Mouse (Mus musculus): Measurements from ENCODE around the gene Atp1a4.
A peak's percentile ranks its signal among the peaks of the same experiment; 100 is the strongest.
"Not testable (repeated sequence)": the region's sequence is repeated elsewhere in the genome, so short reads cannot be mapped to it uniquely, and the experiment has no call there.

Gene Atp1a4

DNA sequence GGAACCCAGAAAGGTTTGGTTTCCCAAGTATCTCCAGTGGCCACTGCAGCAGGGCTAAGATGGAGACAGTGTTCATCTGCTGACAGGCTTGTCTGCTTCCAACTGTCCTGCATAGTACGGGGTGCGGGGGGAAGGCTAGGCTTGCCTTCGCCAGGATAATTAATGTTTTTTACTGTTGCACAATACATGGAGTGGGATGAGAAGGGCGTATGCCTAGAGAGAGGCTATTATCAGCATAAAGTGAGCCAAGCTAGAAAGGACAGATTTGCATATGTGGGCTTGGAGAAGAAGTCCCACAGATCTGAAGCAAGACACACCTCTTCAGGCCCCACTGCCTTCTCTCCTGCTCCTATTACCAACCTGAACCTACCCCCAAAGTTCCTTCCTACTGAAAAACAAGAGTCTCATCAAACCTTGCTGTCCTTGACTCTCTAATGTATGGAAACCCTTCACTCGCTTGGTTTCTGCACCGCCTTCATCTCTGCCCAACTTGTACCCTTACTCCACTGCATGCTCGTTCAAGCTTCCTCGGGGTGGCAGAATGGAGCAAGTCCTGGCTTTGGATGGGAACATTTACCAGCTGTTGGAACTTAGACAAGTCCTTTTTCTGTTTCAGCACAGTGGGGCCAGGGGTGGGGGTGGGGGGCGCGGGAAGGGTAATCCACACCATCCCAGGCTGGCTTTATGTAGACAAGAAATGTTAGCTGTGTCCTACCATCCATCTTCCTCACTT is 23.5 kb upstream of the Atp1a4 start:
- DNase-seq (ENCODE audit: extremely low read depth, low read depth) = no peak

- no peak for DNase-seq (ENCODE audit: extremely low read depth, low read depth)
These were observed 21.7 kb upstream of the Atp1a4 start for GRCm38 (mm10) chr1:172279768-172280509.

- DNase-seq (ENCODE audit: extremely low read depth, low read depth) = no peak
These were observed 20.1 kb upstream of the Atp1a4 start for GRCm38 (mm10) chr1:172278328-172278727.

GRCm38 (mm10) chr1:172277172-172277571 is 19.0 kb upstream of the Atp1a4 start:
- DNase-seq (ENCODE audit: extremely low read depth, low read depth) = peak; percentile 56

GRCm38 (mm10) chr1:172274547-172274946 is 16.3 kb upstream of the Atp1a4 start:
- DNase-seq (ENCODE audit: extremely low read depth, low read depth) = no peak

DNA sequence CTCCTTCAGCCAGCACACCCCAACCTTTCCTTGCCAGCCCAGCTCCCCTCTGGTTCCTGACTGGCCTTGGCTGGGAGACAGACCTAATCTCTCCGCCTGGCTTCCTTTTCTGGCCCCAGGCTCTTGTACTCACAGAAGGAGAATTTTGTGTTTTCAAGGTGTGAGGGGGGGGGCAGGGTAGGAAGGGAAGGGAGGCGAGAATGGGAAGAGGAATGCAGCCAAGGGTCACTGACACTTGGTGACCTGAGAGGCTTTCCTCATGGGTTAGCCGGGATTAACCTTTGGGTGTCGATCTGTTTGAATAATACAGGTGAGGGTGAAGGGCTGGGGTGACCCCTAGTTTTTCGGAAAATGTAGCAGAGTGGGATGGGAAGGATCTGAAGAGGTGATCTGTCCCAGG is 15.9 kb upstream of the Atp1a4 start:
- DNase-seq (ENCODE audit: extremely low read depth, low read depth) = no peak

DNA sequence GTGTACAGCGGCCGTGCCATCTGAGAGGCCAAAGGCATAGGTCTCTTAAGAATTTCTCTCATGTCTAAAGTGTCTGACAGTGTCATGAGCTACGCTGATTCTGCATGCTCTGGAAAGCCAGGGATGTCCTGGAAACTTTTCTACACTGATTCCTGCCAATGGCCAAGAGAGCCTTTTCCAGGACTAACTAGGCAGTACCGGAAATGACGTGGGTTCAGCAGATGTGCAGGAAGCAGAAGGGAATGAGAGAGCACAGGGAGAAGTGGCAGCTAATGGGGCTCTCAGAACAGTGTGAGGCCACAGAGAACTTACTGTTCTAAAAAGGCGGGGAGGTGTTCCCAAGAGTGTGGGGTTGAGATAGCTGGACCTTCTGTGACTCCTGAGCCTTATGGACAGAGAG is 15.2 kb upstream of the Atp1a4 start:
- no peak for DNase-seq (ENCODE audit: extremely low read depth, low read depth)

- DNase-seq (ENCODE audit: extremely low read depth, low read depth) = no peak
These were observed 13.6 kb upstream of the Atp1a4 start for GRCm38 (mm10) chr1:172271765-172272164.

- no peak for DNase-seq (ENCODE audit: extremely low read depth, low read depth)
These were observed 13.0 kb upstream of the Atp1a4 start for GRCm38 (mm10) chr1:172271208-172271607.

GRCm38 (mm10) chr1:172261477-172262078 is 3.4 kb upstream of the Atp1a4 start, which contains the start of gene Igsf8:
Igsf8 (plus strand) TSS chr1:172261641.
- DNase-seq (ENCODE audit: extremely low read depth, low read depth) = no peak

- no peak for DNase-seq (ENCODE audit: extremely low read depth, low read depth)
These were observed 10.5 kb downstream of the Atp1a4 start for GRCm38 (mm10) chr1:172247679-172248078.

GRCm38 (mm10) chr1:172247216-172247615 is 11.0 kb downstream of the Atp1a4 start:
- no peak for DNase-seq (ENCODE audit: extremely low read depth, low read depth)

- not testable (repeated sequence) for DNase-seq (ENCODE audit: extremely low read depth, low read depth)
These were observed 13.6 kb downstream of the Atp1a4 start for GRCm38 (mm10) chr1:172244645-172245044.

GRCm38 (mm10) chr1:172243547-172244205 is 14.5 kb downstream of the Atp1a4 start:
- DNase-seq (ENCODE audit: extremely low read depth, low read depth) = no peak

DNA sequence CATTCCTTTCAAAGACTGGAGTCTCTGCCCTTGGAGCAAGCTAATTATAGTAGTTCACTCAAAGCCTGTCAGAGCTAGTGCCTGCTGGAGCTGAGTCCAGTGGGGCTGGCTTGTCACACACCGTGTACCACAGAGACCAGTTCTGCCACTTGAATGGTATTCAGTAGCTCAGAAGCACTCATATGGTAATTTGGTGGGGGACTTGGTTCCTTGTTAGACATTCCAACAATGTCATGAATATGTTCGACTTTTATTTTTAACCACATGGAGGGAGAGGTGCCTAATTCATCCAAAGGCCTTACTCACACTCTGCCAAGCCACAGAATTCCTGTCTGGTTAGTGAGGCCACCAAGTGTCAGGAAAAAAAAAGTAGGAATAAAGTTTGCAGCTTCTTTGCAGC is 15.8 kb downstream of the Atp1a4 start:
- no peak for DNase-seq (ENCODE audit: extremely low read depth, low read depth)

DNA sequence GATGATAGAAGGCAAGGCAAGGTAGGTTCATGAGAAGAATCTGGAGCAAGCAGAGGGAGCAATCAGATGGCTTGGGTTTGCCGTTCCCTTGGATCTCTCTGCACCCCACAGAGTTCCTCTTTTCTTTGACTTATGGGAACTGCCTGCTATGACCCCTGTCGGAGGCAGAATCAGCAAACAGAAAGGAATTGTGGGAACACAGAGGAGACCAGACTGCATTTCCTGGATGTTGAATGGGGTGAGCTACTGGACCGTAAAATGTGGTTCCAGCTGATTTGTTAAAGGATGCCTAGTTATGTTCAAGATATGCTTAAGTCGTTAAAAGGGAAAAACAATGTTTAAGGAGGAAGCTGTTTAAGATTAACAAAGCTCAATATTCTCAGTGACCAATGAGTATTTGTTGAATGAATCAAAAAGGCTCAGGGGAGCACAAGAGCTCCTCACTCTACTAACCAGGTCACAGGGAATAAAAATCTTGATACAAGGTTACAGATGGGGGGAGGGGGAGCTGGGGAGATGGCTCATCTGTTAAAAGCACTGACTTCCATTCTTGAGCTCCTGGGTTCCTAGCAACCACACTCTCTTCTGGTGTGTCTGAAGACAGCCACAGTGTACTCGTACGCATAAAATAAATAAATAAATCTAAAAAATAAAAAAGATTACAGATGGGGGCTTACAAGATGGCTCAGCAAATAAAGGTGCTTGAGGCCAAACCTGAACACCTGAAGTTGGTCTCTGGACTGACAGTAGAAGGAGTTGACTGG is 17.1 kb downstream of the Atp1a4 start:
- DNase-seq (ENCODE audit: extremely low read depth, low read depth) = peak; percentile 59

GRCm38 (mm10) chr1:172229215-172229614 is 29.0 kb downstream of the Atp1a4 start:
- no peak for DNase-seq (ENCODE audit: extremely low read depth, low read depth)

GRCm38 (mm10) chr1:172228209-172228608 is 30.0 kb downstream of the Atp1a4 start:
- DNase-seq (ENCODE audit: extremely low read depth, low read depth) = no peak

- no peak for DNase-seq (ENCODE audit: extremely low read depth, low read depth)
These were observed 36.7 kb downstream of the Atp1a4 start for GRCm38 (mm10) chr1:172221297-172222063.

- DNase-seq (ENCODE audit: extremely low read depth, low read depth) = no peak
These were observed 37.8 kb downstream of the Atp1a4 start for GRCm38 (mm10) chr1:172220414-172220813.

Data from MEL-GATA-1-ER (cell line).